Mouse (Mus musculus): Measurements from ENCODE around the gene Brd2.

- peak; percentile 50 for TF ChIP-seq CTCF (IDR thresholded peaks at IDR 0.05; ENCODE audit: low read depth)
- TF ChIP-seq EP300 (IDR thresholded peaks at IDR 0.05; ENCODE audit: low read depth) = no peak
Observed at GRCm38 (mm10) chr17:34165033-34165730, 42.7 kb upstream of the Brd2 start.
